Mouse (Mus musculus) gastrocnemius, postnatal 4 days (tissue): Measurements from ENCODE around the gene Ap5s1. TPM values are rescaled to one million over a fixed set of nuclear protein-coding genes. Genes with fewer than 3 reads are reported as not detected.

ENCODE experiments used
- DNase-seq, 2 experiments: peaks; one replicate each; pipeline ENCODE4 v3.0.0; 2021 to 2022; ENCODE audit warnings: low spot score in 2 of 2, mixed read lengths in 2 of 2
- total RNA-seq, 2 experiments: library from RNA; stranded (reverse); gene quantifications; 2 replicates each; pipeline ENCODE4 v1.2.3; 2021

The Ap5s1 gene
- total RNA-seq, 2 experiments from 2014 or later, result 17.4 to 21.7 TPM

GRCm38 (mm10) chr2:131186771-131187601 lies 19.9 kb upstream of the Ap5s1 start, which contains the start of the genes Cdc25b and Spef1:
Cdc25b (plus strand) TSS chr2:131186949.
Spef1 (minus strand) TSS chr2:131187282.
- peak; percentile 78 to 88 for DNase-seq

- no peak for DNase-seq
These were observed 19.3 kb upstream of the Ap5s1 start for GRCm38 (mm10) chr2:131187602-131187922.

DNA sequence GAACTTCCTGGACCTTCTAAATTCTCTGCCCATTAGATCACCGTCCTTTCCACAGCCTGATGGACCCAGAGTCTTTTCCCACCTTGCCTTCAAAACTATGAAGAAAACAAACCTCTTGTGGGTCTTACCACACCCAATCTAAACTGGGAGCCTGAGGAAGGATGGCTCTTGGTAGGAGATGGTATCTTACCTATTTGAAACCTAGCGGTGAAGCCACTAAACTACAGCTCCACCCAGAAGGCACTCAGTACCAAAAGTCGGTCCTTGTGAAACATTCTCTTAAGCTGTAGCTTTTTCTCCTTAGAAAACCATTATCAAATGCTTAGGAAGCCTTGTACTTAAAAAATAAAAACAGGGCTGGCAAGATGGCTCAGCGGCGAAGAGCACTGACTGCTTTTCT lies 18.6 kb upstream of the Ap5s1 start:
- DNase-seq, result no peak

GRCm38 (mm10) chr2:131189521-131190309 lies 17.2 kb upstream of the Ap5s1 start:
- no peak for DNase-seq

DNA sequence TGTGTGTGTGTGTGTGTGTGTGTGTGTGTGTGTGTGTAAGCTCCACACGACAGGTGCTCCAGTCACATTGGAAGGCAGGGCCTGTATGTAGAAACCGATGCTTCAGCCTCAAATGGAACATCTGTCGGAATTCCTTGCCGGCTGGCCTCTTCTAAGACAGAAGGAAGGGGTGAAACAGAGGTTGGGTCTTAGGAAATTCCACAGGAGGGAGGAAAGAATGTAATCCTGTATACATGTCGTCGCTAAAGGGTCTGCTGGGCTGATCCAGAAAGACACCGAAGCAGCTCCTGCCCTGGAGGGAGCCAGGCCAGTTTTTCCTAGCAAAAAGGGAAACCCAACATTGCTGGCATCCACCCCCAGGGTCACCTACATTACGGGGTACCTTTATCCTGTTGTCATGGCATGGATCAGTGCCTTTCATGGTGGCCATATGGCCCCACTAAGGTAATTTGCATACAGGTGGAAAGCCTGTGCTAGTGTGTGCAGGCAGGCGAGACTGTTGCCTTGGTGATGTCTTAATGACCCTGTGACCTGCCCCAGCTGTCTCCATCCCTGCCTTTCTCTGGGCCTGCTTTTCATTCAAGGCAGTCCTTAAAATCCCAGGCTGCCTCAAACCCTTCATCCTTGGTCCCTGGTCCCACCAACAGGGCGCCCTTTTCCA lies 16.4 kb upstream of the Ap5s1 start:
- DNase-seq, result no peak

- no peak for DNase-seq
These were observed 15.9 kb upstream of the Ap5s1 start for GRCm38 (mm10) chr2:131191005-131191390.

GRCm38 (mm10) chr2:131196606-131197316 lies 10.1 kb upstream of the Ap5s1 start:
- DNase-seq, result no peak

GRCm38 (mm10) chr2:131200710-131201109 lies 6.2 kb upstream of the Ap5s1 start:
- DNase-seq, result no peak

DNA sequence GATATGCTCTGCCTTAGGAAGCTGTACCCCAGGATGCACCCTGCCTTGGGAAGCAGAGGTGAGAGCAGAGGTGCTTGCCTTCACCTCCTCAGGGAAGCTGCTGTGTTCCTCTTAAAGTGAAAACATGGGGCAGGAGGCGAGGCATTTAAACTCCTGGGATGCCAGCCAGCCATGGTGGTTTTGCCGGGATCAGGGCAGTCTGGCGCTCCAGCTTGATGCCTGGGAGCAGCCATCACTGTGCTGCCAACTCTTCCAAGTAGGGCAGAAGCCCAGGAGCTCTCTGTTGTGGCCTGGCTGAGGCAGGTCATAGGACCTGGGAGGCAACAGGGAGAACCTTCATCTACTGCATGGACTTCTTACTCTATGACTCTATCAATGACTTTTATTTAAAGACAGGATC lies 5.6 kb upstream of the Ap5s1 start:
- no peak for DNase-seq

GRCm38 (mm10) chr2:131203816-131204409 lies 3.0 kb upstream of the Ap5s1 start:
- DNase-seq, result no peak

DNA sequence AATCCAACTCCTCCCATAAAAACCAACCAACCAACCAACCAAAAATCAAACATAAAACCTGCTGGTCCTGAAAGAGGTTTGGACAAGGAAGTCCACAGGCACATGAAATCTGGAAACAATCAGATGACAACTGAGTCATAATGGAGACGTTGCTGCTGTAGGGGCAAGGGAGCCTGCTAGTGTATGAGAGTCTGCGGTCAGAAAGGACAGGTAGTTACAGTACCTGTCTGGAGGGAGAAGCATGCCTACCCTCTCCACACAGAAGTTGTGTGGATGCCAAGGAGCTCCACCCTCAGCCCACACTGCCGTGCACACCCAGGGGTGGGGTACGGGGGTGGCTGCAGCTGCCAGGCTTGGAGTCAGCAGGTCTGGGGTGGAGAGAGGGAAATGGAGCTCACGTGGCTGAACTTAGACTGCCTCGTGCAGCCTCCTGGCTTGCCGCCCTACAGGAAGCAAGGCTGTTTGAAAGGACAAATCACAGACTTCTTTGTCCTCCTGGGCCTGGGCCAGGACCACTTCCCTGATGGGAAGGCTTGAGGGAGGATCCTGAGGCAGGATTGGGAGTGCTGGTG lies 2.4 kb upstream of the Ap5s1 start:
- DNase-seq, result peak; percentile 87 to 93

DNA sequence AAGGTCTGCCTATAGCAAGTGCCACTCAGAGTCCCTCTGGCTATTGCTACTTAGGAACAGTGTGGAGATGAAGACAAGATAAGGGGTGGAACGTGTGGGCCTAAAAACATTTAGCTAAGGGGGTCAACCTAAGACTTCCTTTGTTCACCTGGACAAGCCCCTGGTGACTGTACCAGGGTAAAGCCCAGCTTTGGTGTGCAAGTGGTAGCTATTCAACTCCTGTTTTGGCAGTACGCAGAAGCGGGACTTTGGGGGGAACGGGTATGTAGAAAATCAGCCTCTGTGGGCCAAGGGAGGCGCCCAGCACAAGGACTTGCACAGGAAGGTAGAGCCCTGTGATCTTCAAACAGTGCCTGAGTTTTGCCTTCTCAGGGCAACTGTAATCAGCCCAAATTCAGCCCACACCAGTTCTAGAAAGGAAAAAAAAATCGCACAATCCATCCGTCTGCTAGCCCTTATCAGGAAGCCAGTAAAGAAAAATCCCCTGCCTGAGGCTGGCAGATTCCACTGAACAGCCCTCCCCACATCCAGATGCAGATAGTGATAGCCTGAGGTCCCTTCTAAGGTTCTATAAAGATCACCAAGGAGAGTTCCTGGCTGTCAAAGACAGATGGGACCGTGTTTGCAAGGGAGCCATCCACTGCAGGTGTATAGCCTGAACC lies 1.2 kb upstream of the Ap5s1 start:
- DNase-seq, result no peak

DNA sequence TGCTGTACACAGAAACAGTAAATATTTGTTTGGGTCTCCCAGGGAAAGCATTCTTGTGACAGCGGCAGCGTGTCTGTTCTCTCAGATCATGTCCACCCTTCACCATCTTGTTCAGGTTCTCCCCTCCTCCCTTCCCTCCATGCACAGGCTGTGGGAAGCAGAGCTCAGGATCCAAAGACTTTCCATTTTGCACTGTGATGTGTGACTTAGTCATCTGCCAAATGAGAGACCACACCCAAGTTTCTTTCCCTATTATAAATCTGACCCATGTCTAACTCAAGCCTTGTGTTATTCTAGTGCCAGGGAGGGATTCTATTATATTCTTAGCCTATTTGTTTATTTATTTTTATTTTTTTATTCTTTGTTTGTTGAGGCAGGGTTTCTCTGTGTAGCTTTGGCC lies 1.5 kb downstream of the Ap5s1 start:
- no peak for DNase-seq

GRCm38 (mm10) chr2:131209125-131209795 lies 2.4 kb downstream of the Ap5s1 start:
- peak in 1 of 2 experiments; percentile 32 for DNase-seq

GRCm38 (mm10) chr2:131209969-131210792 lies 3.3 kb downstream of the Ap5s1 start:
- peak; percentile 85 to 96 for DNase-seq

DNA sequence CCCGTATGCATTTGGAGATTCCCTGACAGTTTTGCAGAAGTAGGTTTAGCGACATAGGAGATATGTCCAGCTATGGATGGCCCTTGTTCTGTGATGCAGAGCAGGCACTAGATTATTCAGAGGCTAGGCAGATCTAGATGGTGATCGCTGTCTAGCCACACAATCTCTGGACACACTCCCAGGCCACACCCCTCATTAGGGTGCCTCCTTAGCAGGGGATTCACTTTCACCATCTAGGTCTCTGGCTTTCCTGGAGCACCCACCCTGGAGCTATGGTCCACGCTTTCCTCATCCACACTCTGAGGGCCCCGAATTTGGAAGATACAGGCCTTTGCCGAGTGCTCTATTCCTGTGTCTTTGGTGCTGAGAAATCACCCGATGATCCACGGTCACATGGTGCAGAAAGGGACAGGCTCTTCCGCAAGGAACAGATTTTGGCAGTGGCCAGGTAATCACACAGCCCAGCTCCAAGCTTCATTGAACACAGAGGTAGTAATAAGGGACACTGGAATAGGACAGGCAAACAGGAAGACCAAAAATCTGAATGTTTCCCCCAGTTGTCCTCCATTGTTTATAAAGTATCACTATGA lies 4.2 kb downstream of the Ap5s1 start:
- peak in 1 of 2 experiments; percentile 30 for DNase-seq

- no peak for DNase-seq
These were observed 6.9 kb downstream of the Ap5s1 start for GRCm38 (mm10) chr2:131213773-131214172.
